16 mouse cellular contexts compared by ENCODE assay signal in genomic region chr5:149527292-149527691, GRCm38 (mm10). TPM values are rescaled to one million over a fixed set of nuclear protein-coding genes. Genes with fewer than 3 reads are reported as not detected.
A peak's percentile ranks its signal among the peaks of the same experiment; 100 is the strongest.
DNase-seq lines count a peak whose midpoint lies in the region; ATAC-seq and TF ChIP-seq lines count a peak whose summit lies in the region.
"Not testable (repeated sequence)": the region's sequence is repeated elsewhere in the genome, so short reads cannot be mapped to it uniquely, and the experiment has no call there.
"Had no signal": no experiment of that assay in that cellular context is flagged by ENCODE, and none has a peak within 500 bp of the region (broad histone marks: within the 10 kb centered on the region; RNA-seq: fewer than 3 reads in every experiment).

No protein-coding gene starts in this region.

- H3K4me3 ChIP-seq in forebrain, embryonic 12.5 days (replicated peaks); forebrain, embryonic 16.5 days (replicated peaks; ENCODE audit: low read length); hindbrain, embryonic 14.5 days (replicated peaks; ENCODE audit: low read length); left cerebral cortex, adult 2 months; midbrain, embryonic 12.5 days; midbrain, postnatal 0 days (ENCODE audit: low read depth, low read length); neural tube, embryonic 14.5 days (ENCODE audit: low read depth, low read length): not testable (repeated sequence)

- H3K4me1 ChIP-seq in forebrain, embryonic 12.5 days, result peaks cover 65% of the 10 kb centered on the region
- H3K4me1 ChIP-seq in forebrain, embryonic 16.5 days (replicated peaks; ENCODE audit: control insufficient read depth, insufficient read depth, low read length), result peaks cover 36% of the 10 kb centered on the region
- peaks cover 30% of the 10 kb centered on the region for H3K4me1 ChIP-seq in hindbrain, embryonic 14.5 days (replicated peaks; ENCODE audit: control insufficient read depth, insufficient read depth, low read length)
- peaks cover 54% of the 10 kb centered on the region for H3K4me1 ChIP-seq in midbrain, embryonic 12.5 days
- H3K4me1 ChIP-seq in midbrain, postnatal 0 days (ENCODE audit: insufficient read depth, low read length), result peaks cover 21% of the 10 kb centered on the region; the same call in 1 of the 2 replicates
- peaks cover 36% of the 10 kb centered on the region for H3K4me1 ChIP-seq in neural tube, embryonic 14.5 days (ENCODE audit: control insufficient read depth, insufficient read depth, low read length)

- not testable (repeated sequence) for ATAC-seq in forebrain, embryonic 12.5 days (ENCODE audit: low FRiP score); forebrain, embryonic 16.5 days; hindbrain, embryonic 14.5 days (ENCODE audit: low FRiP score); midbrain, embryonic 12.5 days (ENCODE audit: low FRiP score, low read depth); neural tube, embryonic 14.5 days (ENCODE audit: low read depth)
- 0 out of 2 replicates have a peak, but pooled peaks have one; percentile 4 for ATAC-seq in midbrain, postnatal 0 days (ENCODE audit: low FRiP score)

- DNase-seq in Muller cell, postnatal 12 days (ENCODE audit: inconsistent ontology term), result peak; percentile 24
- not testable (repeated sequence) for DNase-seq in hindbrain, embryonic 14.5 days (ENCODE audit: low spot score); left cerebral cortex, adult 2 months (ENCODE audit: extremely low spot score in 1 of 2, low spot score in 2 of 2); midbrain, postnatal 0 days (ENCODE audit: low spot score)

- H3K36me3 ChIP-seq in forebrain, embryonic 12.5 days (replicated peaks); forebrain, embryonic 16.5 days (ENCODE audit: control insufficient read depth, insufficient read depth); hindbrain, embryonic 14.5 days (replicated peaks; ENCODE audit: control insufficient read depth, insufficient read depth); midbrain, embryonic 12.5 days; midbrain, postnatal 0 days (ENCODE audit: insufficient read depth, low read length); neural tube, embryonic 14.5 days (ENCODE audit: control insufficient read depth, insufficient read depth, low read length): not testable (repeated sequence)

- H3K9me3 ChIP-seq in forebrain, embryonic 12.5 days; forebrain, embryonic 16.5 days (ENCODE audit: control insufficient read depth, low read length); hindbrain, embryonic 14.5 days (ENCODE audit: control insufficient read depth, low read length); midbrain, embryonic 12.5 days; midbrain, postnatal 0 days (ENCODE audit: low read length); neural tube, embryonic 14.5 days (ENCODE audit: control insufficient read depth, low read length): not testable (repeated sequence)

- H3K4me2 ChIP-seq in forebrain, embryonic 12.5 days; forebrain, embryonic 16.5 days (ENCODE audit: low read length); hindbrain, embryonic 14.5 days (replicated peaks); midbrain, embryonic 12.5 days (replicated peaks); midbrain, postnatal 0 days (ENCODE audit: low read depth, low read length, poor library complexity, severe bottlenecking); neural tube, embryonic 14.5 days (ENCODE audit: low read depth, low read length): not testable (repeated sequence)

- intact Hi-C loops in left cerebral cortex, adult 2 months (cut with DNase I), result loop anchor here (5.0 kb wide), 1 partner anchor 40 kb away; no protein-coding TSS in a partner anchor

- TF ChIP-seq CTCF in left cerebral cortex, adult 2 months (IDR thresholded peaks at IDR 0.05); midbrain, postnatal 0 days (IDR thresholded peaks at IDR 0.05): not testable (repeated sequence)

- peak overlapping the region; percentile 90 for H3K27ac ChIP-seq in forebrain, embryonic 12.5 days
- 0 out of 2 replicates have a peak overlapping the region, but pooled peaks have one; percentile 10 for H3K27ac ChIP-seq in forebrain, embryonic 16.5 days (ENCODE audit: low read length)
- H3K27ac ChIP-seq in hindbrain, embryonic 14.5 days, result peak overlapping the region; percentile 90; the same call in 1 of the 2 replicates
- peak overlapping the region; percentile 24; the same call in 1 of the 2 replicates for H3K27ac ChIP-seq in left cerebral cortex, adult 2 months
- H3K27ac ChIP-seq in midbrain, embryonic 12.5 days (replicated peaks), result peak overlapping the region; percentile 75; the same call in 1 of the 2 replicates
- not testable (repeated sequence) for H3K27ac ChIP-seq in midbrain, postnatal 0 days (ENCODE audit: low read depth, low read length)
- peak overlapping the region; percentile 30; the same call in 1 of the 2 replicates for H3K27ac ChIP-seq in neural tube, embryonic 14.5 days (ENCODE audit: low read depth, low read length)

- H3K27me3 ChIP-seq in forebrain, embryonic 12.5 days, result peaks cover 11% of the 10 kb centered on the region; the same call in 1 of the 2 replicates
- H3K27me3 ChIP-seq in forebrain, embryonic 16.5 days (replicated peaks; ENCODE audit: control insufficient read depth, insufficient read depth, low read length); hindbrain, embryonic 14.5 days (ENCODE audit: control insufficient read depth, insufficient read depth, low read length); midbrain, embryonic 12.5 days; midbrain, postnatal 0 days (ENCODE audit: insufficient read depth, low read length); neural tube, embryonic 14.5 days (ENCODE audit: control insufficient read depth, insufficient read depth, low read length): not testable (repeated sequence)

- 83% methylated on average over 4 of the region's 4 CpGs for WGBS in forebrain, embryonic 12.5 days
- WGBS in forebrain, embryonic 16.5 days, result 52% methylated on average over 4 of the region's 4 CpGs
- 72% methylated on average over 4 of the region's 4 CpGs for WGBS in hindbrain, embryonic 14.5 days
- 85% methylated on average over 4 of the region's 4 CpGs for WGBS in midbrain, embryonic 12.5 days
- 79% methylated on average over 4 of the region's 4 CpGs for WGBS in midbrain, postnatal 0 days
- WGBS in neural tube, embryonic 14.5 days, result 68% methylated on average over 4 of the region's 4 CpGs

- not testable (repeated sequence) for H3K9ac ChIP-seq in forebrain, embryonic 12.5 days; forebrain, embryonic 16.5 days (replicated peaks; ENCODE audit: low read depth, low read length); hindbrain, embryonic 14.5 days; midbrain, embryonic 12.5 days (replicated peaks); midbrain, postnatal 0 days (replicated peaks; ENCODE audit: low read length, poor library complexity, severe bottlenecking); neural tube, embryonic 14.5 days (replicated peaks; ENCODE audit: low read depth, low read length)

RNA-seq across cellular contexts. Expression of gene Wdr95, which starts 1.2 kb away (rescaled TPM):
- 0.17 and 0.68 TPM in 2 replicates for polyA plus RNA-seq in forebrain, embryonic 12.5 days (2016; fragmentation: Nextera tagmentation; extraction: Ambion mirVana)
- 0.14 and 0.19 TPM in 2 replicates for polyA plus RNA-seq in forebrain, embryonic 16.5 days (2015; fragmentation: Nextera tagmentation; extraction: Ambion mirVana)
- polyA plus RNA-seq in hindbrain, embryonic 14.5 days (2014; fragmentation: Nextera tagmentation; extraction: Ambion mirVana), result 0.36 TPM in 1 of 2 replicates, not detected in the other
- total RNA-seq in left cerebral cortex, adult 2 months (2021), result under 1 TPM; 0.56 to 0.75 TPM
- 0.08 and 0.10 TPM in 2 replicates for polyA plus RNA-seq in midbrain, embryonic 12.5 days (2016; fragmentation: Nextera tagmentation; extraction: Ambion mirVana)
- total RNA-seq in midbrain, postnatal 0 days (2014; rRNA removed), result 0.33 TPM in 1 of 2 replicates, not detected in the other
- polyA plus RNA-seq in midbrain, postnatal 0 days (2015; fragmentation: Nextera tagmentation; extraction: Ambion mirVana), result 0.28 and 0.41 TPM in 2 replicates
- 0.25 and 0.50 TPM in 2 replicates for polyA plus RNA-seq in neural tube, embryonic 14.5 days (2014; fragmentation: Nextera tagmentation; extraction: Ambion mirVana)
- total RNA-seq: adrenal gland, postnatal 4 days; G1E; gastrocnemius, postnatal 25 days; granulocyte monocyte progenitor cell, adult 5-6 weeks; heart, adult 8-10 months; heart, postnatal 25 days had no signal
- polyA plus RNA-seq: CD4-positive, CD25-positive, alpha-beta regulatory T cell, adult 4 months; G1E; hindbrain, embryonic 12.5 days had no signal
